Mouse (Mus musculus) liver, embryonic 12.5 days (tissue): ENCODE measurements at regions not wholly inside any gene's neighbourhood (a gene's known extent, or its start where the extent isn't known, plus 50 kb on each side); places are given as distances from the start of the nearest gene placed in this dataset.

Source experiments
- ATAC-seq: fragments of 200-750 bp; cut with Nextera tagmentation; 2 replicates; pipeline ENCODE4 v1.8.0; 2017; ENCODE audit warnings: moderate number of reproducible peaks, mild to moderate bottlenecking, moderate library complexity
- H3K27ac ChIP-seq: fragments of 300-500 bp; sonication (generic); 2 replicates; pipeline ENCODE4 v1.5.1; 2016; ENCODE audit warnings: mild to moderate bottlenecking
- H3K27me3 ChIP-seq: fragments of 300-500 bp; sonication (generic); replicated peaks from 2 replicates; pipeline ENCODE4 v1.6.1; 2016; ENCODE audit warnings: mild to moderate bottlenecking, moderate library complexity
- H3K36me3 ChIP-seq: fragments of 300-500 bp; sonication (generic); 2 replicates; pipeline ENCODE4 v1.6.1; 2016; ENCODE audit warnings: mild to moderate bottlenecking, moderate library complexity
- H3K4me1 ChIP-seq: fragments of 300-500 bp; sonication (generic); 2 replicates; pipeline ENCODE4 v1.6.1; 2016
- H3K4me2 ChIP-seq: fragments of 300-500 bp; sonication (generic); 2 replicates; pipeline ENCODE4 v1.6.1; 2016; ENCODE audit warnings: mild to moderate bottlenecking, moderate library complexity
- H3K4me3 ChIP-seq: fragments of 300-500 bp; sonication (generic); 2 replicates; pipeline ENCODE4 v1.5.1; 2016; ENCODE audit warnings: mild to moderate bottlenecking, moderate library complexity
- H3K9ac ChIP-seq: fragments of 300-500 bp; sonication (generic); 2 replicates; pipeline ENCODE4 v1.6.1; 2016; ENCODE audit warnings: mild to moderate bottlenecking, moderate library complexity
- H3K9me3 ChIP-seq: fragments of 300-500 bp; sonication (generic); replicated peaks from 2 replicates; pipeline ENCODE4 v1.6.1; 2016; ENCODE audit warnings: mild to moderate bottlenecking, moderate library complexity
- WGBS: fragments of 180-500 bp; shearing (Covaris S2); methylation state at CpG from one replicate; pipeline ENCODE4 v1.1.7; 2016; ENCODE audit not compliant: insufficient replicate concordance; 5-methylcytosine and 5-hydroxymethylcytosine counted together

GRCm38 (mm10) chr4:135632443-135632842 lies 53.6 kb upstream of the Ifnlr1 start:
- 79% methylated on average over 1 of the region's 1 CpGs for WGBS
- H3K27me3 ChIP-seq, result peaks cover 14% of the 10 kb centered on the region; the same call in 1 of the 2 replicates
- ATAC-seq, result no peak

GRCm38 (mm10) chr4:135629793-135630569 lies 56.1 kb upstream of the Ifnlr1 start:
- Histone ChIP-seq H3K9ac (no peak overlapping the region), H3K4me2 (no peak overlapping the region), H3K9me3 (no peaks in the 10 kb centered on the region), H3K4me3 (no peak overlapping the region), H3K27ac (no peak overlapping the region), H3K27me3 (peaks cover 8% of the 10 kb centered on the region; the same call in 1 of the 2 replicates), H3K4me1 (peaks cover 12% of the 10 kb centered on the region; the same call in 1 of the 2 replicates), H3K36me3 (no peaks in the 10 kb centered on the region)
- 79% methylated on average over 12 of the region's 12 CpGs for WGBS
- no peak for ATAC-seq

More at GRCm38 (mm10) chr4:135632443-135632842, 53.6 kb upstream of the Ifnlr1 start:
- no peaks in the 10 kb centered on the region for H3K36me3 ChIP-seq
- no peak overlapping the region for H3K4me3 ChIP-seq
- no peak overlapping the region for H3K27ac ChIP-seq
- no peak overlapping the region for H3K9ac ChIP-seq
- H3K4me1 ChIP-seq, result peaks cover 12% of the 10 kb centered on the region; the same call in 1 of the 2 replicates
- no peaks in the 10 kb centered on the region for H3K9me3 ChIP-seq
- no peak overlapping the region for H3K4me2 ChIP-seq

- Histone ChIP-seq H3K9ac (no peak overlapping the region), H3K4me2 (no peak overlapping the region), H3K36me3 (no peaks in the 10 kb centered on the region), H3K9me3 (no peaks in the 10 kb centered on the region), H3K4me1 (peaks cover 39% of the 10 kb centered on the region), H3K27ac (no peak overlapping the region), H3K27me3 (no peaks in the 10 kb centered on the region), H3K4me3 (no peak overlapping the region)
- no peak for ATAC-seq
- 79% methylated on average over 15 of the region's 15 CpGs for WGBS
Measured at GRCm38 (mm10) chr4:135626461-135626860, 53.0 kb upstream of the Grhl3 start.

- Histone ChIP-seq H3K36me3 (no peaks in the 10 kb centered on the region), H3K4me2 (peak overlapping the region; percentile 57), H3K9me3 (no peaks in the 10 kb centered on the region), H3K4me1 (peaks cover 39% of the 10 kb centered on the region), H3K9ac (peak overlapping the region; percentile 63), H3K27ac (peak overlapping the region; percentile 98), H3K27me3 (peaks cover 17% of the 10 kb centered on the region), H3K4me3 (peak overlapping the region; percentile 10; the same call in 1 of the 2 replicates)
- peak; percentile 98 for ATAC-seq
- WGBS, result 27% methylated on average over 9 of the region's 9 CpGs
Measured at GRCm38 (mm10) chr4:135623121-135623707, 49.8 kb upstream of the Grhl3 start.
